Mouse (Mus musculus) MEL (cell line): ENCODE measurements around the gene Rapgef2. TPM values are rescaled to one million over a fixed set of nuclear protein-coding genes. Genes with fewer than 3 reads are reported as not detected.

Experiments
- DNase-seq: peaks from one replicate; pipeline ENCODE4 v3.0.0; 2011; ENCODE audit warnings: low read depth, low spot score
- H3K27ac ChIP-seq: 2 replicates; pipeline ENCODE4 v1.5.1; 2012; ENCODE audit warnings: low read depth, mild to moderate bottlenecking, control low read depth, low read length, moderate library complexity; ENCODE audit not compliant: control insufficient read depth
- H3K27me3 ChIP-seq, 2 experiments: fragments of 150-350 bp in 1 of 2; sonication (generic) in 1 of 2; 2 replicates each; pipeline ENCODE4 v1.6.1; 2012; ENCODE audit warnings: low read length in 2 of 2, mild to moderate bottlenecking in 2 of 2, improper control_type of control experiment in 1 of 2, moderate library complexity in 1 of 2; ENCODE audit not compliant: insufficient read depth in 2 of 2, control insufficient read depth in 1 of 2
- H3K36me3 ChIP-seq, 2 experiments: 2 replicates each; pipeline ENCODE4 v1.6.1; 2012 to 2014; ENCODE audit warnings: low read length in 2 of 2, improper control_type of control experiment in 1 of 2, inconsistent platforms in 1 of 2, mild to moderate bottlenecking in 1 of 2; ENCODE audit not compliant: insufficient read depth in 2 of 2, control insufficient read depth in 1 of 2
- H3K4me1 ChIP-seq, 2 experiments: fragments of 150-350 bp in 1 of 2; sonication (generic) in 1 of 2; 2 replicates each; pipeline ENCODE4 v1.6.1; 2012; ENCODE audit warnings: low read length in 2 of 2, improper control_type of control experiment in 1 of 2, mild to moderate bottlenecking in 1 of 2; ENCODE audit not compliant: insufficient read depth in 2 of 2, control insufficient read depth in 1 of 2
- H3K4me3 ChIP-seq, 2 experiments: fragments of 150-350 bp in 1 of 2; sonication (generic) in 1 of 2; 2 replicates each; pipeline ENCODE4 v1.5.1; 2012; ENCODE audit warnings: low read depth in 2 of 2, low read length in 2 of 2, mild to moderate bottlenecking in 2 of 2, moderate library complexity in 2 of 2, control low read depth in 1 of 2, improper control_type of control experiment in 1 of 2; ENCODE audit not compliant: control insufficient read depth in 1 of 2, insufficient read depth in 1 of 2
- H3K79me2 ChIP-seq: 2 replicates; pipeline ENCODE4 v1.6.1; 2012; ENCODE audit warnings: mild to moderate bottlenecking, low read length, moderate library complexity; ENCODE audit not compliant: control insufficient read depth, poor library complexity, insufficient read depth
- H3K9ac ChIP-seq: 2 replicates; pipeline ENCODE4 v1.6.1; 2012; ENCODE audit warnings: low read depth, mild to moderate bottlenecking, control low read depth, low read length, moderate library complexity; ENCODE audit not compliant: control insufficient read depth, poor library complexity, severe bottlenecking
- H3K9me3 ChIP-seq: fragments of 150-350 bp; sonication (generic); replicated peaks from 2 replicates; pipeline ENCODE4 v1.6.1; 2012; ENCODE audit warnings: mild to moderate bottlenecking, low read length, improper control_type of control experiment, moderate library complexity; ENCODE audit not compliant: insufficient read depth
- CHD1 ChIP-seq: IDR thresholded peaks from 2 replicates; pipeline ENCODE4 v1.6.1; 2012; ENCODE audit warnings: low read depth, mild to moderate bottlenecking, inconsistent platforms, low read length, improper control_type of control experiment
- CHD2 ChIP-seq: IDR thresholded peaks from 2 replicates; pipeline ENCODE4 v1.6.1; 2011; ENCODE audit warnings: low read length, improper control_type of control experiment
- ELF1 ChIP-seq: IDR thresholded peaks from 2 replicates; pipeline ENCODE4 v1.6.1; 2014; ENCODE audit warnings: low read depth, mild to moderate bottlenecking, inconsistent platforms, low read length, improper control_type of control experiment, moderate library complexity
- ETS1 ChIP-seq: IDR thresholded peaks from 2 replicates; pipeline ENCODE4 v1.6.1; 2012; ENCODE audit warnings: low read depth, mild to moderate bottlenecking, inconsistent platforms, low read length, improper control_type of control experiment, moderate library complexity
- GABPA ChIP-seq: IDR thresholded peaks from 2 replicates; pipeline ENCODE4 v1.6.1; 2012; ENCODE audit warnings: low read depth, mild to moderate bottlenecking, inconsistent platforms, low read length, improper control_type of control experiment, moderate library complexity
- GATA1 ChIP-seq: IDR thresholded peaks from 2 replicates; pipeline ENCODE4 v1.6.1; 2011; ENCODE audit warnings: low read depth, low read length, improper control_type of control experiment
- KAT2A ChIP-seq: conservative IDR thresholded peaks from 2 replicates; pipeline ENCODE4 v1.6.1; 2012; ENCODE audit warnings: low read depth, low read length, improper control_type of control experiment, inconsistent platforms
- MAFK ChIP-seq: IDR thresholded peaks from 2 replicates; pipeline ENCODE4 v1.6.1; 2011; ENCODE audit warnings: low read depth, mild to moderate bottlenecking, low read length, improper control_type of control experiment, borderline replicate concordance
- MAZ ChIP-seq: IDR thresholded peaks from 2 replicates; pipeline ENCODE4 v1.6.1; 2012; ENCODE audit warnings: low read depth, mild to moderate bottlenecking, inconsistent platforms, low read length, improper control_type of control experiment
- NELFE ChIP-seq: IDR thresholded peaks from 2 replicates; pipeline ENCODE4 v1.6.1; 2011; ENCODE audit warnings: low read depth, low read length, improper control_type of control experiment
- NRF1 ChIP-seq: IDR thresholded peaks from 2 replicates; pipeline ENCODE4 v1.6.1; 2014; ENCODE audit warnings: low read depth, mild to moderate bottlenecking, inconsistent platforms, low read length, improper control_type of control experiment, moderate library complexity; ENCODE audit not compliant: poor library complexity, insufficient read depth, severe bottlenecking
- POLR2AphosphoS2 ChIP-seq: IDR thresholded peaks from 2 replicates; pipeline ENCODE4 v1.6.1; 2011; ENCODE audit warnings: low read length, improper control_type of control experiment
- POLR2AphosphoS5 ChIP-seq: IDR thresholded peaks from 2 replicates; pipeline ENCODE4 v1.6.1; 2012; ENCODE audit warnings: low read depth, borderline replicate concordance, mild to moderate bottlenecking, inconsistent platforms, low read length, moderate library complexity, mixed read lengths
- SIN3A ChIP-seq: IDR thresholded peaks from 2 replicates; pipeline ENCODE4 v1.6.1; 2012; ENCODE audit warnings: low read length, improper control_type of control experiment, inconsistent platforms
- TAL1 ChIP-seq: IDR thresholded peaks from 2 replicates; pipeline ENCODE4 v1.6.1; 2012; ENCODE audit warnings: mild to moderate bottlenecking, inconsistent platforms, low read length, moderate library complexity, mixed read lengths
- TBP ChIP-seq: IDR thresholded peaks from 2 replicates; pipeline ENCODE4 v1.8.0; 2011; ENCODE audit warnings: low read depth, low read length, improper control_type of control experiment
- TCF12 ChIP-seq: IDR thresholded peaks from 2 replicates; pipeline ENCODE4 v1.6.1; 2014; ENCODE audit warnings: low read depth, mild to moderate bottlenecking, inconsistent platforms, low read length, improper control_type of control experiment, moderate library complexity
- USF2 ChIP-seq, 2 experiments: IDR thresholded peaks; 2 replicates each; pipeline ENCODE4 v1.6.1; 2011 to 2012; ENCODE audit warnings: improper control_type of control experiment in 2 of 2, low read length in 2 of 2, borderline replicate concordance in 1 of 2, inconsistent platforms in 1 of 2, low read depth in 1 of 2, mild to moderate bottlenecking in 1 of 2; ENCODE audit not compliant: insufficient read depth in 1 of 2
- ZC3H11A ChIP-seq: IDR thresholded peaks from 2 replicates; pipeline ENCODE4 v1.6.1; 2012; ENCODE audit warnings: low read depth, mild to moderate bottlenecking, inconsistent platforms, low read length, improper control_type of control experiment
- ZMIZ1 ChIP-seq: IDR thresholded peaks from 2 replicates; pipeline ENCODE4 v1.6.1; 2012; ENCODE audit warnings: low read depth, mild to moderate bottlenecking, inconsistent platforms, low read length, improper control_type of control experiment, moderate library complexity
- ZNF384 ChIP-seq: IDR thresholded peaks from 2 replicates; pipeline ENCODE4 v1.6.1; 2012; ENCODE audit warnings: low read depth, mild to moderate bottlenecking, inconsistent platforms, low read length, improper control_type of control experiment
- polyA plus RNA-seq, 2 experiments: library from polyadenylated mRNA; stranded (reverse) in 1 of 2; unstranded in 1 of 2; fragments of >175 nt in 1 of 2; fragments of >200 nt in 1 of 2; gene quantifications; 2 replicates each; pipeline versions ENCODE4 v1.2.1 to v1.2.4; 2012; ENCODE audit warnings: low replicate concordance in 2 of 2, low read depth in 1 of 2; ENCODE audit not compliant: insufficient read length in 2 of 2, insufficient read depth in 1 of 2, missing spikeins in 1 of 2
- total RNA-seq: library from RNA; depleted of rRNA; stranded (reverse); fragments of 300-350 nt; gene quantifications from 2 replicates; pipeline ENCODE4 v1.2.3, GENCODE M21; 2012

Rapgef2 gene
- total and polyA plus RNA-seq, 3 experiments: 4.2 to 4.6 TPM; not detected in 1

DNA sequence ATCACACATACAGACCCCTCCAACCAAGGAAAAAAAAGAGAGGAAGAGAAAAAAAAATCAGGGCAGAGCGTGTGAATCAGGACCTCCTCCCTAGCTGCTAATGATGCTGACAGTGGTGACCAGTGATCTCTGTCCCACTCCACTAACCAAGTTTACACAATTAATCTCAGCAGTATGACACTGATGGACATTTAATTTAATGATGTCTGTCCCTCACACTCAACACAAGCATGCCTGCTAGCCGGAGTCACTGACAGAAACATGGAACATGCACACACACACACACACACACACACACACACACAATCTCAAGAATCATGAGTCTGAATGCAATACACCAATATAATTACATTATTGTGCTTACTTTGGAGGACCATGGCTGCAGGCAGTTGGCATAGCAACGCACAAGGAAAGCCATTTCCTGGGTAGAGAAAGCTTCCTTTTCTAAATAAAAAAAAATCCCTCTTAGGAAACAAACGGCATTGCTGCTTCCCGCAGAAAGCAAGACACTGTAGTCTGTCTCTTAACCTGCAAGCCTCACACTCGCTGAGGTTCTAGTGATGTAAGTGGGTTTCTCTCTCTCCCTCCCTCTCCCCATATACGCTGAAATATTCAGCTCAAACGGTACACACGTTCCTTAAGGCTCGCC lies 140.8 kb downstream of the Rapgef2 start:
- no peak for DNase-seq
- Histone ChIP-seq H3K4me1 (no peaks in the 10 kb centered on the region), H3K27ac (no peak overlapping the region), H3K4me3 (no peak overlapping the region), H3K27me3 (no peaks in the 10 kb centered on the region), H3K36me3 (no peaks in the 10 kb centered on the region), H3K79me2 (no peaks in the 10 kb centered on the region), H3K9ac (no peak overlapping the region), H3K9me3 (no peaks in the 10 kb centered on the region)
- no peak for TF ChIP-seq USF2 (IDR thresholded peaks at IDR 0.05; ENCODE audit: borderline replicate concordance in 1 of 2, insufficient read depth in 1 of 2, low read depth in 1 of 2, low read length in 2 of 2)
- TF ChIP-seq GABPA: no peak
- TF ChIP-seq ZC3H11A: no peak
- TF ChIP-seq CHD1: no peak
- TF ChIP-seq TCF12: no peak
- no peak for TF ChIP-seq CHD2
- no peak for TF ChIP-seq GATA1
- TF ChIP-seq POLR2AphosphoS5: no peak
- TF ChIP-seq ELF1: no peak
- no peak for TF ChIP-seq TAL1
- TF ChIP-seq ZNF384: no peak
- no peak for TF ChIP-seq MAZ
- TF ChIP-seq ZMIZ1: no peak
- no peak for TF ChIP-seq MAFK
- TF ChIP-seq TBP: no peak

DNA sequence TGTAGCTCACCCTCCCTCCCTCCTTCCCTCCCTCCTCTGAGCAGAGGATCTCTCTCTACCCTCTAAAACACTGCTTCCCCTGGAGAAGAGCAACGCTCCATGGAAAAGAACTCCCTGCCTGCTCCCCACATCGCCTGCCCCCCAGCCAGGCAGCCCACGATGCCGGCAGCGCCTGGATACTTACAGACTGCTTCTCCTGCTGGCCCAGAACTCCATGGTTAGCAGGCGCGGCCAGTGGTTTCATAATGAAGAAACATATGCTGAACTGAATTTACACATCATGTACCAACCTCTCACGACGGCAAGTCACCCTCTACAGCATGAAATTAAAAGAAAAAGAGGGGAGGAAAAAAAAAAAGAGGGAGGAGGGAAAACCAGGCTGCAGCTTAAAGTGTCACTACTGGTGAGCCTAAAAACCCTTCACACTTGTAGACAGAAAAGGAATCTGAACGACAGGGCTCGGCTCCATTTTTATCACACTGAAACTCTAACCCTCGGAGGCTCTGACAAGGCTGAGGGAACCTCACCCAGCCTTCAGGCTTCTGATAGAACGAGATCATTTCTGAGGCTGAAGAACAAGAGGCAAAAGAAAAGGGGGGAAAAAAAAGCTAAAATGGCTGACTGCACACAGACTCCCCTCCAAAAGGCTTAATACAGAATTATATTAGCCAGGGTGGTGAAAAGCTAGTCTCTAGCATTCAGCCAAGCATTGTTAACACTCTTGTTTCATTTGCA lies 141.5 kb downstream of the Rapgef2 start:
- H3K4me1 ChIP-seq: no peaks in the 10 kb centered on the region
- no peak for DNase-seq
- H3K27me3 ChIP-seq: no peaks in the 10 kb centered on the region
- H3K9me3 ChIP-seq: no peaks in the 10 kb centered on the region
- H3K27ac ChIP-seq: no peak overlapping the region
- H3K79me2 ChIP-seq: no peaks in the 10 kb centered on the region
- H3K4me3 ChIP-seq: no peak overlapping the region
- no peaks in the 10 kb centered on the region for H3K36me3 ChIP-seq
- no peak overlapping the region for H3K9ac ChIP-seq
- TF ChIP-seq TCF12 (no peak), NELFE (no peak), POLR2AphosphoS2 (no peak), NRF1 (no peak), GATA1 (no peak), ETS1 (no peak), ZC3H11A (no peak), SIN3A (no peak), CHD2 (no peak), KAT2A (no peak)
- TF ChIP-seq, all 39 proteins: peak for 0
